Mouse (Mus musculus) effector memory CD4-positive, alpha-beta T cell, adult 7 months (primary cell): ENCODE results near the gene Gm20605. TPM values are rescaled to one million over a fixed set of nuclear protein-coding genes. Genes with fewer than 3 reads are reported as not detected.

Experiments
- polyA plus RNA-seq: library from polyadenylated mRNA; unstranded; fragments of 100-300 nt; shearing (Covaris generic); gene quantifications from one replicate; pipeline ENCODE4 v1.2.1, GENCODE M21; 2017

Gene Gm20605
- polyA plus RNA-seq: 36.4 TPM

GRCm38 (mm10) chr5:137628498-137629305 lies at the start of gene Gm20605, which contains the start of the genes Fbxo24 and Lrch4:
Gm20605 (plus strand) TSS chr5:137629175.
Fbxo24 (minus strand) TSS chr5:137629002.
Lrch4 (plus strand) TSS chr5:137629121.

GRCm38 (mm10) chr5:137600619-137601364 lies 28.2 kb upstream of the Gm20605 start, which contains the start of gene Mospd3:
Mospd3 (minus strand) TSS chr5:137601058.

GRCm38 (mm10) chr5:137613550-137613949 lies 15.4 kb upstream of the Gm20605 start, which contains the start of gene Pcolce:
Pcolce (minus strand) TSS chr5:137613784.

GRCm38 (mm10) chr5:137641054-137641453 lies 12.1 kb downstream of the Gm20605 start, which contains the start of gene Sap25:
Sap25 (plus strand) TSS chr5:137641334.

GRCm38 (mm10) chr5:137645652-137646091 lies 16.7 kb downstream of the Gm20605 start, which contains the start of gene Irs3:
Irs3 (minus strand) TSS chr5:137645714.

GRCm38 (mm10) chr5:137684294-137685123 lies 55.5 kb downstream of the Gm20605 start, which contains the start of gene Agfg2:
Agfg2 (minus strand) TSS chr5:137684726.

Other genes with a start within 250 kb of the Gm20605 start
- gene Zan, start 152.1 kb upstream of the Gm20605 start, polyA plus RNA-seq: 0.51 TPM
- gene Pop7, start 126.7 kb upstream of the Gm20605 start, polyA plus RNA-seq: 24.9 TPM
- gene Gigyf1, start 110.6 kb upstream of the Gm20605 start, polyA plus RNA-seq: 7.8 TPM
- not detected for gene Epo, start 95.9 kb upstream of the Gm20605 start, polyA plus RNA-seq
- gene Gnb2, start 95.7 kb upstream of the Gm20605 start, polyA plus RNA-seq: 244 TPM
- gene Actl6b, start 75.7 kb upstream of the Gm20605 start, polyA plus RNA-seq: not detected
- gene Tfr2, start 59.3 kb upstream of the Gm20605 start, polyA plus RNA-seq: not detected
- gene Mospd3, start 28.1 kb upstream of the Gm20605 start, polyA plus RNA-seq: 45.0 TPM
- gene Pcolce, start 15.4 kb upstream of the Gm20605 start, polyA plus RNA-seq: 2.4 TPM
- gene Fbxo24, start 173 bp upstream of the Gm20605 start, polyA plus RNA-seq: 0.89 TPM
- gene Lrch4, start 54 bp upstream of the Gm20605 start, polyA plus RNA-seq: 233 TPM
- gene Sap25, start 12.2 kb downstream of the Gm20605 start, polyA plus RNA-seq: 58.0 TPM
- not detected for gene Irs3, start 16.5 kb downstream of the Gm20605 start, polyA plus RNA-seq
- gene Agfg2, start 55.6 kb downstream of the Gm20605 start, polyA plus RNA-seq: 15.5 TPM
- gene Nyap1, start 112.4 kb downstream of the Gm20605 start, polyA plus RNA-seq: 0.30 TPM
- gene Tsc22d4, start 116.6 kb downstream of the Gm20605 start, polyA plus RNA-seq: 134 TPM
- gene Ppp1r35, start 149.7 kb downstream of the Gm20605 start, polyA plus RNA-seq: 48.6 TPM
- 55.5 TPM for gene Mepce, start 158.5 kb downstream of the Gm20605 start, polyA plus RNA-seq
- gene Zcwpw1, start 158.6 kb downstream of the Gm20605 start, polyA plus RNA-seq: 7.1 TPM
- 0.22 TPM for gene Pilra, start 207.1 kb downstream of the Gm20605 start, polyA plus RNA-seq
- 0.37 TPM for gene Pilrb1, start 228.9 kb downstream of the Gm20605 start, polyA plus RNA-seq
- 1.0 TPM for gene Pilrb2, start 242.6 kb downstream of the Gm20605 start, polyA plus RNA-seq